Mouse (Mus musculus) hindbrain, embryonic 13.5 days (tissue): ENCODE data around the gene Fam161a. TPM values are rescaled to one million over a fixed set of nuclear protein-coding genes. Genes with fewer than 3 reads are reported as not detected.

Experiments
- ATAC-seq: fragments of 200-750 bp; cut with Nextera tagmentation; 2 replicates; pipeline ENCODE4 v1.8.0; 2017; ENCODE audit warnings: moderate TSS enrichment; ENCODE audit not compliant: low FRiP score
- H3K27ac ChIP-seq: fragments of 300-500 bp; sonication (generic); 2 replicates; pipeline ENCODE4 v1.5.1; 2015; ENCODE audit warnings: inconsistent platforms, mild to moderate bottlenecking, moderate library complexity
- H3K27me3 ChIP-seq: fragments of 300-500 bp; sonication (generic); 2 replicates; pipeline ENCODE4 v1.6.1; 2015; ENCODE audit warnings: mild to moderate bottlenecking, inconsistent platforms
- H3K36me3 ChIP-seq: fragments of 300-500 bp; sonication (generic); 2 replicates; pipeline ENCODE4 v1.6.1; 2015; ENCODE audit warnings: mild to moderate bottlenecking, inconsistent platforms
- H3K4me1 ChIP-seq: fragments of 300-500 bp; sonication (generic); replicated peaks from 2 replicates; pipeline ENCODE4 v1.6.1; 2015; ENCODE audit warnings: inconsistent platforms
- H3K4me2 ChIP-seq: fragments of 300-500 bp; sonication (generic); 2 replicates; pipeline ENCODE4 v1.6.1; 2015; ENCODE audit warnings: inconsistent platforms, mild to moderate bottlenecking, moderate library complexity
- H3K4me3 ChIP-seq: fragments of 300-500 bp; sonication (generic); 2 replicates; pipeline ENCODE4 v1.5.1; 2015; ENCODE audit warnings: mild to moderate bottlenecking, inconsistent platforms
- H3K9ac ChIP-seq: fragments of 300-500 bp; sonication (generic); 2 replicates; pipeline ENCODE4 v1.6.1; 2015; ENCODE audit warnings: mild to moderate bottlenecking, inconsistent platforms
- H3K9me3 ChIP-seq: fragments of 300-500 bp; sonication (generic); 2 replicates; pipeline ENCODE4 v1.6.1; 2016; ENCODE audit warnings: inconsistent platforms
- WGBS: fragments of 180-500 bp; shearing (Covaris S2); methylation state at CpG from one replicate; pipeline ENCODE4 v1.1.7; 2015; 5-methylcytosine and 5-hydroxymethylcytosine counted together
- polyA plus RNA-seq: library from polyadenylated mRNA; unstranded; fragments of >200 nt; fragmentation: Nextera tagmentation; extraction: Ambion mirVana; gene quantifications from 2 replicates; pipeline ENCODE4 v1.2.1, GENCODE M21; 2015

Gene Fam161a
- polyA plus RNA-seq, 1 experiment from 2014 or later = 6.6 TPM

- H3K4me2 ChIP-seq = no peak overlapping the region
- 0 out of 2 replicates have a peak, but pooled peaks cover 3% of the 10 kb centered on the region for H3K9me3 ChIP-seq
- peaks cover 22% of the 10 kb centered on the region for H3K36me3 ChIP-seq
- WGBS = 57% methylated on average over 1 of the region's 1 CpGs
- H3K27ac ChIP-seq = no peak overlapping the region
- H3K9ac ChIP-seq = no peak overlapping the region
- peaks cover 67% of the 10 kb centered on the region for H3K4me1 ChIP-seq
- H3K27me3 ChIP-seq = no peaks in the 10 kb centered on the region
- no peak for ATAC-seq
- H3K4me3 ChIP-seq = no peak overlapping the region
These were observed 28.6 kb upstream of the Fam161a start for GRCm38 (mm10) chr11:22978711-22979110.

- WGBS = 93% methylated on average over 1 of the region's 1 CpGs
- Histone ChIP-seq H3K4me3 (no peak overlapping the region), H3K9ac (no peak overlapping the region), H3K4me2 (no peak overlapping the region), H3K9me3 (no peaks in the 10 kb centered on the region), H3K36me3 (peaks cover 17% of the 10 kb centered on the region), H3K27me3 (no peaks in the 10 kb centered on the region), H3K27ac (no peak overlapping the region), H3K4me1 (peaks cover 62% of the 10 kb centered on the region)
- no peak for ATAC-seq
These were observed 28.1 kb upstream of the Fam161a start for GRCm38 (mm10) chr11:22979221-22979620.

GRCm38 (mm10) chr11:22981041-22981440 is 26.3 kb upstream of the Fam161a start:
- Histone ChIP-seq H3K9ac (peak overlapping the region; percentile 82), H3K4me3 (peak overlapping the region; percentile 64), H3K27ac (peak overlapping the region; percentile 94; the same call in 1 of the 2 replicates), H3K4me2 (peak overlapping the region; percentile 86), H3K4me1 (peaks cover 49% of the 10 kb centered on the region), H3K36me3 (peaks cover 14% of the 10 kb centered on the region), H3K9me3 (no peaks in the 10 kb centered on the region), H3K27me3 (no peaks in the 10 kb centered on the region)
- WGBS = 48% methylated on average over 4 of the region's 4 CpGs
- ATAC-seq = 0 out of 2 replicates have a peak, but pooled peaks have one; percentile 2

- Histone ChIP-seq H3K9me3 (no peaks in the 10 kb centered on the region), H3K4me1 (peaks cover 44% of the 10 kb centered on the region), H3K27ac (peak overlapping the region; percentile 94), H3K36me3 (peaks cover 12% of the 10 kb centered on the region), H3K4me3 (peak overlapping the region; percentile 64), H3K4me2 (peak overlapping the region; percentile 86), H3K27me3 (no peaks in the 10 kb centered on the region), H3K9ac (peak overlapping the region; percentile 82)
- ATAC-seq = peak; percentile 56
- WGBS = 5% methylated on average over 12 of the region's 12 CpGs
These were observed 25.8 kb upstream of the Fam161a start for GRCm38 (mm10) chr11:22981543-22981950.

GRCm38 (mm10) chr11:22981984-22982757 is 25.2 kb upstream of the Fam161a start, which contains the start of the genes Gm28048 and Commd1:
TSS of gene Gm28048 (minus strand) at chr11:22982090.
TSS of gene Commd1 (minus strand) at chr11:22982382.
- Histone ChIP-seq H3K36me3 (peaks cover 10% of the 10 kb centered on the region), H3K27ac (peak within 1 kb of the TSS; percentile 94), H3K9ac (peak within 1 kb of the TSS; percentile 82), H3K27me3 (no peaks in the 10 kb centered on the region), H3K4me2 (peak within 1 kb of the TSS; percentile 86), H3K4me1 (peaks cover 39% of the 10 kb centered on the region), H3K4me3 (peak within 1 kb of the TSS; percentile 64), H3K9me3 (no peaks in the 10 kb centered on the region)
- 3% methylated on average over 42 of the region's 42 CpGs for WGBS
- peak; percentile 93 for ATAC-seq

- H3K4me3 ChIP-seq = no peak overlapping the region
- no peak overlapping the region for H3K27ac ChIP-seq
- H3K4me2 ChIP-seq = peak overlapping the region; percentile 86; the same call in 1 of the 2 replicates
- no peaks in the 10 kb centered on the region for H3K27me3 ChIP-seq
- H3K9ac ChIP-seq = no peak overlapping the region
- no peaks in the 10 kb centered on the region for H3K9me3 ChIP-seq
- H3K4me1 ChIP-seq = peaks cover 32% of the 10 kb centered on the region
- H3K36me3 ChIP-seq = peaks cover 6% of the 10 kb centered on the region; the same call in 1 of the 2 replicates
- ATAC-seq = no peak
- 79% methylated on average over 6 of the region's 6 CpGs for WGBS
These were observed 24.5 kb upstream of the Fam161a start for GRCm38 (mm10) chr11:22982846-22983245.

- Histone ChIP-seq H3K27ac (no peak overlapping the region), H3K4me2 (no peak overlapping the region), H3K4me1 (peaks cover 18% of the 10 kb centered on the region), H3K9ac (no peak overlapping the region), H3K36me3 (no peaks in the 10 kb centered on the region), H3K9me3 (no peaks in the 10 kb centered on the region), H3K27me3 (no peaks in the 10 kb centered on the region), H3K4me3 (no peak overlapping the region)
- WGBS = 81% methylated on average over 3 of the region's 3 CpGs
- no peak for ATAC-seq
These were observed 21.8 kb upstream of the Fam161a start for GRCm38 (mm10) chr11:22985510-22985909.

- no peak for ATAC-seq
- H3K9ac ChIP-seq = no peak overlapping the region; the same call in 1 of the 2 replicates
- no peak overlapping the region for H3K4me3 ChIP-seq
- H3K27me3 ChIP-seq = no peaks in the 10 kb centered on the region
- no peaks in the 10 kb centered on the region for H3K9me3 ChIP-seq
- 45% methylated on average over 2 of the region's 2 CpGs for WGBS
- no peaks in the 10 kb centered on the region for H3K36me3 ChIP-seq
- H3K27ac ChIP-seq = no peak overlapping the region
- H3K4me1 ChIP-seq = peaks cover 20% of the 10 kb centered on the region
- no peak overlapping the region for H3K4me2 ChIP-seq
These were observed 20.0 kb upstream of the Fam161a start for GRCm38 (mm10) chr11:22987357-22987756.

GRCm38 (mm10) chr11:22989786-22990185 is 17.5 kb upstream of the Fam161a start:
- peak overlapping the region; percentile 93 for H3K4me2 ChIP-seq
- H3K36me3 ChIP-seq = peaks cover 13% of the 10 kb centered on the region
- H3K9ac ChIP-seq = peak overlapping the region; percentile 91
- peak overlapping the region; percentile 81 for H3K4me3 ChIP-seq
- no peaks in the 10 kb centered on the region for H3K9me3 ChIP-seq
- ATAC-seq = peak; percentile 5
- H3K27me3 ChIP-seq = no peaks in the 10 kb centered on the region
- H3K27ac ChIP-seq = peak overlapping the region; percentile 95
- H3K4me1 ChIP-seq = peaks cover 17% of the 10 kb centered on the region
- 52% methylated on average over 1 of the region's 1 CpGs for WGBS

- Histone ChIP-seq H3K4me2 (peak within 1 kb of the TSS; percentile 93), H3K9ac (peak within 1 kb of the TSS; percentile 91), H3K9me3 (no peaks in the 10 kb centered on the region), H3K4me1 (peaks cover 17% of the 10 kb centered on the region), H3K4me3 (peak within 1 kb of the TSS; percentile 81), H3K27ac (peak within 1 kb of the TSS; percentile 95), H3K36me3 (peaks cover 21% of the 10 kb centered on the region), H3K27me3 (no peaks in the 10 kb centered on the region)
- peak; percentile 99 for ATAC-seq
- under 1% methylated on average over 66 of the region's 66 CpGs for WGBS
These were observed 16.8 kb upstream of the Fam161a start, which contains the start of gene Cct4 for GRCm38 (mm10) chr11:22990393-22991126. TSS of gene Cct4 (plus strand) at chr11:22990519.

GRCm38 (mm10) chr11:22991218-22991835 is 16.0 kb upstream of the Fam161a start:
- H3K9ac ChIP-seq = peak overlapping the region; percentile 91
- H3K27me3 ChIP-seq = no peaks in the 10 kb centered on the region
- no peaks in the 10 kb centered on the region for H3K9me3 ChIP-seq
- peak overlapping the region; percentile 93 for H3K4me2 ChIP-seq
- H3K4me1 ChIP-seq = peaks cover 17% of the 10 kb centered on the region
- ATAC-seq = no peak
- H3K27ac ChIP-seq = no peak overlapping the region
- peaks cover 26% of the 10 kb centered on the region for H3K36me3 ChIP-seq
- 13% methylated on average over 14 of the region's 14 CpGs for WGBS
- H3K4me3 ChIP-seq = peak overlapping the region; percentile 81

- no peak for ATAC-seq
- peaks cover 47% of the 10 kb centered on the region for H3K36me3 ChIP-seq
- no peak overlapping the region for H3K27ac ChIP-seq
- no peaks in the 10 kb centered on the region for H3K27me3 ChIP-seq
- H3K4me2 ChIP-seq = no peak overlapping the region
- H3K4me1 ChIP-seq = peaks cover 17% of the 10 kb centered on the region
- H3K9me3 ChIP-seq = no peaks in the 10 kb centered on the region
- no peak overlapping the region for H3K4me3 ChIP-seq
- WGBS = 94% methylated on average over 2 of the region's 2 CpGs
- H3K9ac ChIP-seq = no peak overlapping the region
These were observed 13.1 kb upstream of the Fam161a start for GRCm38 (mm10) chr11:22994271-22994670.
